Mouse (Mus musculus) retina, postnatal 7 days (tissue): Measurements from ENCODE around the gene Ficd.
A peak's percentile ranks its signal among the peaks of the same experiment; 100 is the strongest.
"Not testable (repeated sequence)": the region's sequence is repeated elsewhere in the genome, so short reads cannot be mapped to it uniquely, and the experiment has no call there.

Experiments used
- DNase-seq: peaks from one replicate; pipeline ENCODE4 v3.0.0-alpha.2; 2012; ENCODE audit warnings: low read depth, low spot score

The Ficd gene

DNA sequence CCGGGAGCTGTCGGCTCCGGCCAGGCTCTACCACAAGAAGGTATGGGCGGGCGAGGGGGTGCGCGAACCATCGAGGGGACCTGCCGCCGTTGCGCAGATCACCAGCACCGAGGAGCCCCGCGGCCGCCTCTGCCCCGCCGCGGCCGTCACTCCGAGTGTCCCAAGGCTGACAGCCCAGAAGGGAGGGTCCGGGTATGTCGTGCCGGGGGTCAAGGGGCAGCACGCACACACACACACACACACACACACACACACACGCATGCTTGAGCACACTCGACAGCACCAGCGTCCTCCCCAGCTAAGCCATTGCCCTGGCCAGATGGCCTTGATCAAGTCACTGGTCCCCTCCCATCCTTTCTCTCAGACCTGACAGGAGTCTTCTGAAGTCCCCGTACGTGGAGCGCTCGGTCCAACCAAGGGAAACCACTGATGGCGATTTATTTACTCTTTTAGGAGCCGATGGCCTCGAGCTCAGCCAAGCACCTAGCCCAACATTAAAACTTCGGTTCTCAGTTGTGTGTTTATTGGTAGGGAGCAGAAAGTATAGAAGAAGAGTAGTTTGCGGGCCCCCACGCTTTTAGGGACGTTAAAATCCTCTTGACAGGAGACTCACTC, 37.4 kb downstream of the Ficd start:
- peak; percentile 8 for DNase-seq

DNA sequence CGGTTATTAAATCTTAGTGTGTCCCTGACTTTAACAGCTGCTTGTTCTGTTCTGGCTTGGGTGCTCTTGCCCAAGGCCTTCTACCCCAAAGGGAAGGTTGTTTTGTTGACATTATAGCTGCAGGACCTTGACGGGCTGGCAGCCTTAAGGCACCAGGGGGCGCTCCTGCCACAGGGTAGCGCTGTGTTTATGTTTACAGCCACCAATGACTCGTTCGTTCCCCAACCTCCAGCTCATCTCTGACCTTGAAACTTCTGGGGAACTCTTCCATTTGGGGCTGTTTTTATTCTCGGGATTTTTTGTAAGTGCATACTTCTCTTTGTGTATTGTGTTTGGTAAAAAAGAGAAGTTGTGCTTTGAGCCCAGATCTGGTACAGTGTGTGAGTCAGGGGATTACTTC, 38.1 kb downstream of the Ficd start:
- peak; percentile 48 for DNase-seq

GRCm38 (mm10) chr5:113775585-113775984, 40.0 kb downstream of the Ficd start:
- no peak for DNase-seq

DNA sequence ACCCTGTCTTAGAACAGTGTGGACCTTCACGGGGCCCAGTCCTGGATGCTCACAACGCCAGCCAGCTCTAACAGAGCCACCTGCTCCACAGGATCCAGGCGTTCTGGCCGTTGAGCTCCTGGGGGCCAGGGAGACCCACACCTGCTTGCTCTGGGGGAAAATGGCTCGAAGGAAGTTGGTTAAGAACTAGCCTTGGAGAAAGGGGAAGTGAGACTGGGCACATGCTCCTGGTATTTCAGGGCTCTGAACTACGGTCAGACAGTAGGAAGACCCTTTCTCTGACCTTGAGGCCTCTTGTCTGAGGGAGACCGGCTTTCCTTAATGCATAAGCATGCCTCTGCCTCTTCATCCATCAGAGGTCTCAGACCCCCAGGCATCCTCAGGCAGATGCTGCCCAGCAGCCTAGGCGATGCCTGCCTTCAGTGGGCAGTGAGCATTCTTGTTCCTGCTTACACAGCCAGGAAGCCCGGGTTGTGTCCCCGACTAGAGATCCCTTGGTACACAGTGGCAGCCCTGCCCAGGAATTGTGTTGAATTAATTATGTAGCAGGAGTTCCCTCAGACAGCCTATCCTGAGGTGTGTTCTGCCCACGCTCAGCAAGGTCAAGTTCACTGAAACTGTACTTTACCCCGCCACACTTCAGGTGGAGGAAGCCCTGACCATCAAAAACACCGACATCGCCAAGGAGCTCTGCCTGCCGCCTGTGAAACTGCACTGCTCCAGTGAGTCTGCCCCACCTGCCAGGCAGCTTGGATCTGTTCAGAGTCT, 40.7 kb downstream of the Ficd start:
- DNase-seq: no peak

GRCm38 (mm10) chr5:113776896-113777226, 41.3 kb downstream of the Ficd start:
- DNase-seq: no peak

DNA sequence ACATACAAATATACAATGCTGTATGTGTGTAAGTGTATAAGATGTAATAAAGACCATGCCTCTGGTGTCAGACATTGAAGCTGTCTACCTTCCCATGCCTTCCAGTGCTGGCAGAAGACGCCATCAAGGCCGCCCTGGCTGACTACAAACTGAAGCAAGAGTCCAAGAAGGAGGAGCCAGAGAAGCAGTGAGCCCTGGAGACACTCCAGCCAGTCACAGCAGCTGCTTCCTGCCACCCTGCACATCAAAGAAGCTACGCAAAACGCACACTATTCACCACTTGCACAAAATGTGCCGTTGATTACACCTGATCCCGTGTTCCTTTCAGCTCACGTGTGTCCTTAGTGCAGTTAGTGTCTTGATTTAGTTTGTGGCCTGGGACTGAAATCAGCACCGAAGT, 42.1 kb downstream of the Ficd start:
- not testable (repeated sequence) for DNase-seq

GRCm38 (mm10) chr5:113779569-113779968, 44.0 kb downstream of the Ficd start:
- DNase-seq: no peak

DNA sequence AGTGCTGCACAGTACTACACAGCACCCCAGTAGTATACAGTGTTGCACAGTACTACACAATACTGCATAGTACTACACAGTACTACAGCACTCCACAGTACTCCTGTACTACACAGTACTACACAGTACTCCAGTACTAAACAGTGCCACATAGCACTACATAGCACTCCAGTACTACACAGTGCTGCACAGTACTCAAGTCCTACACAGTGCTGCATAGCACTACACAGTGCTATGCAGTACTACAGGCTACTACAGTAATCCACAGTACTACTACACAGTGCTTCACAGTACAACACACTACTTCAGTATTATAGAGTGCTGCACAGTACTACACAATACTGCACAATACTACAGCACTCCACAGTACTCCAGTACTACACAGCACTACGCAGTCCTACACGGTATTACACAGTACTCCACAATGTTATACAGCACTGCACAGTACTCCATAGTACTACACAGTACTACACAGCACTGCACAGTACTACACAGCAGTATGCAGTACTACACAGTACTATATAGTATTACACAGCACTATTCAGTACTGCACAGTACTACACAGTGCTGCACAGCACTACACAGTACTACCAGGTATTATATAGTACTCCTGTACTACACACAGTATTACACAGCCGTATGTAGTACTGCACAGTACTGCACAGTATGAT, 44.6 kb downstream of the Ficd start:
- no peak for DNase-seq

DNA sequence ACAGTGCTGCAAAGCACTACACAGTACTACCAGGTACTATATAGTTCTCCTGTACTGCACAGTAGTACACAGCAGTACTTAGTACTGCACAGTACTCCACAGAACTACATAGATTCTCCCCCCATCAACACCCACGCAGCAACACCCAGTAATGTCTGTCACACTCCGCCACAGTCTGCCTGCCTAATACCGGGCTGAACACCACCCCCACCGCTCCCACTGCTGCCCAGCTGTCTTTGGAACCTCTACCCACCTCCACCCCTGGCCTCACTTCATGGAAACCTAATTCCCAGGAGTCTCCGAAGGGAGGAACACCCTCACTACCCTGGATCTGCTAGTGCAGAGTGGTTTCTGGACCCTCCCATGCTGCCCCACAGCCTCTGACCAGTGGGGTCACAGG, 45.2 kb downstream of the Ficd start:
- no peak for DNase-seq

- DNase-seq: no peak
Observed at GRCm38 (mm10) chr5:113781254-113781653, 45.7 kb downstream of the Ficd start.

- no peak for DNase-seq
Observed at GRCm38 (mm10) chr5:113781875-113782274, 46.3 kb downstream of the Ficd start.

DNA sequence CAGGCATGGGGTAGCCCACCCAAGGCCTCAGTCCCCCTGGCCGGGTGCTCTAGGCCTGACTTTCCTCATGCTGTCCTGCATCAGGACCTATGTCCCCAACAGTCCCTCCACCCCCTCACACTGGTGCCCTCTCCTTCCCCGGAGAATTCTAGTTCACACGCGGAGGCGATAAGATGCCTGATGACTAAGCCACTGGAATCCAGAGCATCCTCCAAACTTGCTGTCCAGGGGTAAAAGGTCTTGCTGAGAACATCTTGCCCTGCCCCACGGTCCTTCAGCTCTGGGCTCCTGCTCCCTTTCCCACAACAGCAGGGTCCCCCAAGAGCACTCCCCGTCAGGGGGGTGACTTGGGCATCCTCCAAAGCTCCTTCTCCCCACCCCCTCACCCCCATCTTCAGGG, 47.0 kb downstream of the Ficd start:
- DNase-seq: no peak

- no peak for DNase-seq
Observed at GRCm38 (mm10) chr5:113783581-113784001, 48.0 kb downstream of the Ficd start.

GRCm38 (mm10) chr5:113784104-113784503, 48.5 kb downstream of the Ficd start:
- DNase-seq: not testable (repeated sequence)

- no peak for DNase-seq
Observed at GRCm38 (mm10) chr5:113786985-113787384, 51.4 kb downstream of the Ficd start.

DNA sequence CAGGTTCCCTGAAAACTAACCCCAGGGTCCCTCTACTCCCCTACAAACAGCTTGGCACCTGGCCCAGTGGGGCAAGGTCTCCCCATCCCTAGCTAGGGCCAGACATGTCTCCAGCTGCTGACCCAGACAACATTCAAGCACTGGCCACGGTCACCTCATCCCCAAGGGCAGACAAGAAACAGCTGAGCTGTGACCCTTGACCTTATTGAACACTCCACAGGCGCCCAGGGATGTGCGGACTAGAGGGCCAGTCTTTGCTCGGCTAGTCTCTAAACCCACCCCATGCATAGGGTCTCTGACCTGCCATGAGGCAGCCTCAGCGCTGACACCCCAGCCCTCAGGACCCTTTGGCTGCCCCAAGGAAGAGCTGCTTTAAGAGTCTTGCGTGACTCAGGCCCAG, 53.0 kb downstream of the Ficd start:
- DNase-seq: no peak

GRCm38 (mm10) chr5:113789075-113789788, 53.6 kb downstream of the Ficd start:
- no peak for DNase-seq
